Mouse (Mus musculus): ENCODE results near the gene Ror2.

Ror2 gene

GRCm38 (mm10) chr13:53233826-53234786 lies 51.8 kb downstream of the Ror2 start:
- DNase-seq (ENCODE audit: low read depth, low spot score) = peak; percentile 61

GRCm38 (mm10) chr13:53233381-53233780 lies 52.5 kb downstream of the Ror2 start:
- peak; percentile 44 for DNase-seq (ENCODE audit: low read depth, low spot score)

GRCm38 (mm10) chr13:53232419-53232818 lies 53.5 kb downstream of the Ror2 start:
- DNase-seq (ENCODE audit: low read depth, low spot score) = no peak

DNA sequence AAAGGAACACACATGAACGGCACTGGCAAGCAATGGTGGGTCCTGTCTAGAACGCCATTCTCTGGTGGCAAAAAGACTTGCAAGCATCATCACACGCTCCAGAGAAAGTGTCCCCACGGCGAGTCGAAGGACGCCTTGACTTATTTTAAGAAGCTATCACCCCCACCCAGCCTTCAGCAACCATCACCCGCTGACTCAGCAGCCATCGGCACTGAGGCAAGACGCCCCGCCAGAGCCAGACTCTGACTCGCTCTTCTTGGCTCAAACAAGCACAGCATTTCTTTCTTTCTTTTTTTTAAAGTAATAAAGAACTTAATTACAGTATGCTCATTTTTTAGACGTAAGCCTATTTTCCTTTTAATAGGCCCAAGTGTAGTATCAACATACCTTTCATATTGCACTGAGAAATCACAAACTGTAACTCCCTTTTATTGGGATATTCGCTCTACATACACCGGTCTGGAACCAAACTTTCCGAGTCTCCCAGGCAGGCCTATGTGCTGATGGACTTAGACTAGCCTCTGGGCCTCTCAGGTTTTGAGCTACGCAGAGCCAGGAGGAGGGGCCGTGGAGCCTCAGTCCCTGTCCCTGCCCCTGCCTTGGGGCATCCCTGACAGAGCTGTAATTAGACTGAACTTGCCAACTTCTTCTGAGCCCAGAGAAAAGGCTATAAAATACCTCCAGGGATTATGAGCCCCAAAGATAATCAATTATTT lies 55.3 kb downstream of the Ror2 start:
- DNase-seq (ENCODE audit: low read depth, low spot score) = no peak

- no peak for DNase-seq (ENCODE audit: low read depth, low spot score)
These were observed 58.9 kb downstream of the Ror2 start for GRCm38 (mm10) chr13:53227019-53227418.

GRCm38 (mm10) chr13:53226461-53226860 lies 59.5 kb downstream of the Ror2 start:
- DNase-seq (ENCODE audit: low read depth, low spot score) = no peak

GRCm38 (mm10) chr13:53225925-53226324 lies 60.0 kb downstream of the Ror2 start:
- DNase-seq (ENCODE audit: low read depth, low spot score) = no peak

DNA sequence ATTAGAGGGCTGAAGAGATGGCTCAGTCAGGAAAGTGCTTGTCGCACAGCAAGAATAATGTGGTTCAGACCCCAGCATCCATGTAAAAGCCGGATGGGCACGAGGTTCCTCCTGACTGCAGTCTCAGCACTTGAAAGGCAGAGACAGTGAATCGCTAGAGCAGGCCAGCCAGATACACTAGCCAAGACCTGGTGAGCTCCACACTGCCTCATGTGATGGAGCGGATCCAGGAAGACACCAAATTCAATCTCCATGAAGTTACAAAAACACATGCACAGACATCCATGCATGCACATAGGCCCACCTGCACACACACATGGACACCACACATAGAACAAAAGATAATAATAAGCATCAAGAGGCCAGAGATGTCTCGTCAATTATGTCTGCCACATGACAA lies 64.7 kb downstream of the Ror2 start:
- DNase-seq (ENCODE audit: low read depth, low spot score) = no peak

- DNase-seq (ENCODE audit: low read depth, low spot score) = no peak
These were observed 66.0 kb downstream of the Ror2 start for GRCm38 (mm10) chr13:53219889-53220288.

DNA sequence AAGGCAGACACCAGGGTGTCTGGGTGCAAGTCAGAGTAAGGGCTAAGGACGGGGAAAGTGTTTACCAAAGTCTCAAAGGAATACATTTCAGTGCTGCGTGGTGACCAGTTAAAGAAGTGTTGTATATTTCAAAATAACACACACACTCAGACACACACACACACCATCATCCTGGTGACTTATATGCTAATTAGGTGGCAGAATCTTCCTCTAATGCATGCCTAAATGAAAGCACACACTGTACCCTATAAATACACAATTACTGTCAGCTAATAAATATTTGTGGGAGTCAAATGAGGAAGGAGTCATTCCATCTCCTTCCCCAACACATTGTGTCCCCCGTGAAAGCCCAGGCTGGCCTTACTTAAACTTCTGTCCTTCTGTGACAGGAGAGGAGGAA lies 66.5 kb downstream of the Ror2 start:
- DNase-seq (ENCODE audit: low read depth, low spot score) = no peak

DNA sequence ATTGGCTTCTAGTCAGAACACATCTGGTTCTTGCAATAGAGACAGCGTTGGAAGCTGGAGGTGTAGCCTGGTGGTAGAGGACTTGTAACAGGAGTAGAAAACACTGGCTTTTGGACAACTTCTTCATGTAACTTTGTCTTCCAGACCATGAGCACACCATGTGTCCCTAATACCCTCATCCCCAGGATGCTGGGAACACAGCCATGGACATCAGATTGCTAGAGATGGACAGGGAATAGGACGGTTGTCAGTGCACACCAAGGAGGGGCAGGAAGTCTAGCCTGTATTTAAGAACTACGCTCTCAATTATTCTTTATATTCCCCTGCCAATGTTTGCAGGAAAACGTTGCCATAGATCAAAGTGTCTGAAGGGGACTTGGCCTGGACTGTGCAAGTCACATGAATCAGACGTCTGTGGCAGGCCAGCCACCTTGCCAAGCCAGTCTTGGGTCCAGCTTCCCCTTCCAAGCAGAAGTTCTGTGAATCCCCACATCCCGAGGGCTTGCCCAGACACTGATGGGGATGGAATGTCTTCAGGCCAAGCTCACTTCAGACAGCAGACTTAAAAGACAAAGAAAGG lies 68.4 kb downstream of the Ror2 start:
- no peak for DNase-seq (ENCODE audit: low read depth, low spot score)

- DNase-seq (ENCODE audit: low read depth, low spot score) = peak; percentile 73
These were observed 73.8 kb downstream of the Ror2 start for GRCm38 (mm10) chr13:53211971-53212733.

GRCm38 (mm10) chr13:53208556-53208955 lies 77.4 kb downstream of the Ror2 start:
- DNase-seq (ENCODE audit: low read depth, low spot score) = no peak

DNA sequence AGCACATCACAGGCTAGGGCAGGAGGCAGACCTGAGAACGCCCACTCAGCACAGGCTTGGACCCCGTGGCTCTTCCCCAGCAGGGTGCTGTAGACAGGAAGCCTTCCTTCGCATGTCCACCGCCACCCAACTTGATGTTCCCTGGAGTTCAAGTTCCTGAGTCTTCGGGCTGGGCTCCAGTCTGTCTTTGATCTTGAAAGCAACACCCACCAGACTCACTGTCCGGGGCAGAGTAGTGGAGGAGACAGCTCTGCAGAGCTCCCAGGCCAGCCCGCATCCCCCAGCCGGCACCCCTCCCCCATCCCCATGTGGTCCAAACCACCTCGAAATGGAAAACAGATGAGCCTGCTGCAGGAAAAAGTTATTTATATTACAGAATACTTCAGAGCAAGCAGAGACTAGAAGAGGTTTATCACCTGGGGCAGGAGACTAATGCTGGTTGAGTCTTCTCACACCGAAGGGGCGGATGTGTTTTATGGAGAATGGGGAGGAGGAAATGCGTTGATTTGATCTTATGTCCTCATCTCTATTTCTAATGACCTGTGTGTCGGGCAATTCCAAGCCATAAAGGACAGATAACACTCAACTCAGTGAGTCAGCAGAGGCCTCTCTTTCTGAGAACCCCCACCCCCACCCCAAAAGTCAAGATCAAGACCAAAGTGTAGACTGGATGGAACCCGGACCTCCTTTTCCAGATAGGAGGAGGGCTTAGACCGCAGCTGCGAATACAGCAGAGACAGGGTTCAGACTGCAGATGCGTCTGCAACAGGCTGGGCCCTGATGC lies 80.6 kb downstream of the Ror2 start:
- peak; percentile 80 for DNase-seq (ENCODE audit: low read depth, low spot score)

DNA sequence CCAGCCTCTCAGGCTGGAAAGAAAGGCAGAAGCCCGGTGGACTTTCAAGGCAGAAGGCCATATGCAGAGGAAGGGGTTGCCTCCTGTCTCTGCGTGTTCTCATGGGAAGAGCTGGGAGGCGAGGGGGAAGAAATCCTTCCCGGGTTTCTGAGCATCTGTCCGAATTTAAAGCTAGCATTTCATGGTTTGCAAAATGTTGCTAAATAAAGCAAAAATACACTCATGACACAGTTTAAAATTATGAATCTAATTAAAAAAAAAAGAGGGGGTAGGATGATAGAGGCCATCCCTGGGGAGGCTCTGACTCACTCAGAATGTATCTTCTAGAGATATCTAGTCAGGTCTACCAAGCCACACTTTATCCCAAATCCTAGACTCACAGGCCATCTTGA lies 83.5 kb downstream of the Ror2 start:
- DNase-seq (ENCODE audit: low read depth, low spot score) = no peak

GRCm38 (mm10) chr13:53201628-53202438 lies 84.1 kb downstream of the Ror2 start:
- peak; percentile 91 for DNase-seq (ENCODE audit: low read depth, low spot score)

- DNase-seq (ENCODE audit: low read depth, low spot score) = no peak
These were observed 85.8 kb downstream of the Ror2 start for GRCm38 (mm10) chr13:53200121-53200520.

DNA sequence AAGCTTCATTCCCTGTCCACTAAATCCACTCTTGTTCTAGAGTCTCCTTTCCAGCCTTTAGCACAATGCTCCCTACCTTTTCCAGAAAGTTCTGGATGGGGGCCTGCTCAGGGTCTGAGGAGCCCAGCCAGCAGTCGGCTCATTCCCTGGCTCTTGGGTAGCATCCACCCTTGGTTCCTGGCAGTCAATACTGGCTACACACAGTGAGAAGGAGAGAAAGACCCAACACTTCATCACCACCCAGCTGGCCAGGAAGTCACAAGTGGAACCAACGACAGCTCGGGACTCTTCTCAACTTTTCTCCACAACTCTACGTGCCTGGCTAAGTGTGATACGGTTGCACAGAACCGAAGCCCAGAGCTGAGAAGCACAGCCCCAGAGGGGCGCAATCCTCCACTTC lies 86.7 kb downstream of the Ror2 start:
- no peak for DNase-seq (ENCODE audit: low read depth, low spot score)

GRCm38 (mm10) chr13:53196690-53197089 lies 89.2 kb downstream of the Ror2 start:
- no peak for DNase-seq (ENCODE audit: low read depth, low spot score)

Data from mesoderm, embryonic 11.5 days (tissue).